Mouse (Mus musculus) hindbrain, embryonic 11.5 days (tissue): ENCODE data around the gene Eid3. TPM values are rescaled to one million over a fixed set of nuclear protein-coding genes. Genes with fewer than 3 reads are reported as not detected.

Source experiments
- ATAC-seq: fragments of 200-750 bp; cut with Nextera tagmentation; 2 replicates; pipeline ENCODE4 v1.8.0; 2017; ENCODE audit warnings: mild to moderate bottlenecking, moderate TSS enrichment, moderate library complexity; ENCODE audit not compliant: low FRiP score
- DNase-seq: peaks from one replicate; pipeline ENCODE4 v3.0.0-alpha.2; 2015; ENCODE audit warnings: low spot score
- H3K27ac ChIP-seq: fragments of 300-500 bp; sonication (generic); 2 replicates; pipeline ENCODE4 v1.5.1; 2014; ENCODE audit warnings: mild to moderate bottlenecking, low read depth, low read length
- H3K27me3 ChIP-seq: fragments of 300-500 bp; sonication (generic); 2 replicates; pipeline ENCODE4 v1.6.1; 2014; ENCODE audit warnings: mild to moderate bottlenecking, low read length, moderate library complexity, mixed read lengths; ENCODE audit not compliant: control insufficient read depth, insufficient read depth
- H3K36me3 ChIP-seq: fragments of 300-500 bp; sonication (generic); 2 replicates; pipeline ENCODE4 v1.6.1; 2014; ENCODE audit warnings: mild to moderate bottlenecking, low read length, moderate library complexity, mixed read lengths; ENCODE audit not compliant: control insufficient read depth, insufficient read depth
- H3K4me1 ChIP-seq: fragments of 300-500 bp; sonication (generic); replicated peaks from 2 replicates; pipeline ENCODE4 v1.6.1; 2014; ENCODE audit warnings: low read length, mixed read lengths; ENCODE audit not compliant: control insufficient read depth, insufficient read depth
- H3K4me2 ChIP-seq: fragments of 300-500 bp; sonication (generic); replicated peaks from 2 replicates; pipeline ENCODE4 v1.6.1; 2014; ENCODE audit warnings: mild to moderate bottlenecking, low read depth, low read length
- H3K4me3 ChIP-seq: fragments of 300-500 bp; sonication (generic); 2 replicates; pipeline ENCODE4 v1.5.1; 2014; ENCODE audit warnings: low read depth, low read length
- H3K9ac ChIP-seq: fragments of 300-500 bp; sonication (generic); 2 replicates; pipeline ENCODE4 v1.6.1; 2014; ENCODE audit warnings: low read depth, low read length
- H3K9me3 ChIP-seq: fragments of 300-500 bp; sonication (generic); 2 replicates; pipeline ENCODE4 v1.6.1; 2016; ENCODE audit warnings: low read length; ENCODE audit not compliant: control insufficient read depth
- WGBS: fragments of 180-500 bp; shearing (Covaris S2); extraction: QIAGEN DNeasy Blood & Tissue Kit; methylation state at CpG from one replicate; pipeline ENCODE4 v1.1.7; 2014; 5-methylcytosine and 5-hydroxymethylcytosine counted together
- polyA plus RNA-seq: library from polyadenylated mRNA; unstranded; fragments of >200 nt; fragmentation: Nextera tagmentation; extraction: Ambion mirVana; gene quantifications from 2 replicates; pipeline ENCODE4 v1.2.1, GENCODE M21; 2014

The Eid3 gene
- polyA plus RNA-seq, 1 experiment from 2014 or later: 1.1 TPM

GRCm38 (mm10) chr10:82910198-82910597, 43.8 kb downstream of the Eid3 start:
- H3K4me3 ChIP-seq: no peak overlapping the region
- DNase-seq (no peak), ATAC-seq (no peak)
- H3K36me3 ChIP-seq: no peaks in the 10 kb centered on the region
- 76% methylated on average over 3 of the region's 3 CpGs for WGBS
- H3K9ac ChIP-seq: no peak overlapping the region
- no peaks in the 10 kb centered on the region for H3K9me3 ChIP-seq
- no peak overlapping the region for H3K27ac ChIP-seq
- H3K4me2 ChIP-seq: no peak overlapping the region
- H3K27me3 ChIP-seq: no peaks in the 10 kb centered on the region
- no peaks in the 10 kb centered on the region for H3K4me1 ChIP-seq

GRCm38 (mm10) chr10:82913238-82913637, 46.8 kb downstream of the Eid3 start:
- DNase-seq (no peak), ATAC-seq (no peak)
- Histone ChIP-seq H3K4me2 (no peak overlapping the region), H3K4me1 (no peaks in the 10 kb centered on the region), H3K4me3 (no peak overlapping the region), H3K9ac (no peak overlapping the region), H3K36me3 (no peaks in the 10 kb centered on the region), H3K9me3 (no peaks in the 10 kb centered on the region), H3K27me3 (no peaks in the 10 kb centered on the region), H3K27ac (no peak overlapping the region)
- 80% methylated on average over 4 of the region's 4 CpGs for WGBS

GRCm38 (mm10) chr10:82913772-82914171, 47.3 kb downstream of the Eid3 start:
- no peak overlapping the region for H3K4me3 ChIP-seq
- DNase-seq: no peak
- no peaks in the 10 kb centered on the region for H3K9me3 ChIP-seq
- H3K27me3 ChIP-seq: no peaks in the 10 kb centered on the region
- ATAC-seq: no peak
- H3K36me3 ChIP-seq: no peaks in the 10 kb centered on the region
- H3K4me2 ChIP-seq: no peak overlapping the region
- H3K4me1 ChIP-seq: no peaks in the 10 kb centered on the region
- H3K9ac ChIP-seq: no peak overlapping the region
- WGBS: 89% methylated on average over 6 of the region's 6 CpGs
- H3K27ac ChIP-seq: no peak overlapping the region

Other genes with a start within 250 kb of the Eid3 start
- 33.5 and 33.7 TPM in 2 replicates for gene 1190007I07Rik, start 243.4 kb upstream of the Eid3 start, polyA plus RNA-seq
- 277 and 328 TPM in 2 replicates for gene Tdg, start 236.8 kb upstream of the Eid3 start, polyA plus RNA-seq
- gene Glt8d2, start 176.0 kb upstream of the Eid3 start, polyA plus RNA-seq: 4.4 and 4.6 TPM in 2 replicates
- 34.4 and 35.4 TPM in 2 replicates for gene Hcfc2, start 170.5 kb upstream of the Eid3 start, polyA plus RNA-seq
- 60.7 and 68.2 TPM in 2 replicates for gene Nfyb, start 102.5 kb upstream of the Eid3 start, polyA plus RNA-seq
- 170 and 196 TPM in 2 replicates for gene Txnrd1, start 32.7 kb upstream of the Eid3 start, polyA plus RNA-seq
- 2.2 and 2.3 TPM in 2 replicates for gene Chst11, start 118.9 kb downstream of the Eid3 start, polyA plus RNA-seq